Comparison of ENCODE assay signal across 21 mouse cellular contexts in the genomic region with DNA sequence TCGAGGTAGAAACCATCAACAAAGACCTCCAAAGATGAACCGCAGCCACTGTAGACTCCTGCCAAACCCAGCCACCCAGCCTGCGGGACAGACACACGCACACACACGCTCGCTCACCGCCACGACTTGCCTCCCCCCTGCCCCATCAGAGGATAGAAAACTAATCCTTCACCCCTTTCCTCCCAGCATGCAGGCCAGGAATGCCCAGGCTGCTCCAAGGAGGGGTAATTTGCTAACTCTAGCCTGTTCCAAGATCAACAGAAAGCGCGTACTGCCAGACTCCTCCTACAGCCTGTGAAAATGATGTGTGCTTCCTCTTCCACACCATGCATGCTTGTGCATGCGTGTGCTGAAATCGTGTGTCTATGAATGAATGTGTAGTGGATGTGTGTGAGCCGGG.
DNase-seq lines count a peak whose midpoint lies in the region; ATAC-seq and TF ChIP-seq lines count a peak whose summit lies in the region.
"Had no signal": no experiment of that assay in that cellular context is flagged by ENCODE, and none has a peak within 500 bp of the region (broad histone marks: within the 10 kb centered on the region; RNA-seq: fewer than 3 reads in every experiment).

No protein-coding gene starts in this region.

- H3K27me3 ChIP-seq in embryonic facial prominence, embryonic 12.5 days: no peaks in the 10 kb centered on the region
- 0 out of 2 replicates have a peak, but pooled peaks cover 3% of the 10 kb centered on the region for H3K27me3 ChIP-seq in embryonic facial prominence, embryonic 10.5 days (replicated peaks; ENCODE audit: low read depth, poor library complexity, severe bottlenecking)
- H3K27me3 ChIP-seq in kidney, postnatal 0 days (ENCODE audit: insufficient read depth, low read length): no peaks in the 10 kb centered on the region
- H3K27me3 ChIP-seq: intestine, embryonic 15.5 days had no signal

- no peak for TF ChIP-seq CTCF in kidney, postnatal 0 days (IDR thresholded peaks at IDR 0.05; ENCODE audit: low read depth)
- no peak for TF ChIP-seq CTCF in brain, embryonic 14.5 days (IDR thresholded peaks at IDR 0.05; ENCODE audit: borderline replicate concordance, extremely low read depth, insufficient read depth, insufficient read length)

- H3K4me2 ChIP-seq in embryonic facial prominence, embryonic 12.5 days (replicated peaks): no peak overlapping the region
- H3K4me2 ChIP-seq in kidney, postnatal 0 days (ENCODE audit: low read length): no peak overlapping the region
- H3K4me2 ChIP-seq: forebrain, embryonic 12.5 days; heart, embryonic 11.5 days; hindbrain, embryonic 14.5 days; intestine, embryonic 15.5 days had no signal

- TF ChIP-seq POLR2A in brain, embryonic 14.5 days (IDR thresholded peaks at IDR 0.05; ENCODE audit: borderline replicate concordance, extremely low read depth, insufficient read depth, insufficient read length, poor library complexity, severe bottlenecking): no peak

- no peak overlapping the region for H3K4me3 ChIP-seq in embryonic facial prominence, embryonic 12.5 days
- no peak overlapping the region for H3K4me3 ChIP-seq in embryonic facial prominence, embryonic 10.5 days
- no peak overlapping the region for H3K4me3 ChIP-seq in kidney, postnatal 0 days (replicated peaks; ENCODE audit: low read depth, low read length)
- H3K4me3 ChIP-seq: forebrain, embryonic 12.5 days; heart, adult 2 months; hindbrain, embryonic 10.5 days; intestine, embryonic 15.5 days had no signal

- 0 out of 2 replicates have a peak overlapping the region, but pooled peaks have one; percentile 4 for H3K27ac ChIP-seq in embryonic facial prominence, embryonic 12.5 days
- H3K27ac ChIP-seq in embryonic facial prominence, embryonic 10.5 days (replicated peaks): no peak overlapping the region
- no peak overlapping the region for H3K27ac ChIP-seq in kidney, postnatal 0 days
- H3K27ac ChIP-seq: forebrain, embryonic 12.5 days; heart, adult 2 months; hindbrain, embryonic 10.5 days; hindbrain, embryonic 14.5 days; intestine, embryonic 15.5 days had no signal

- no peak overlapping the region for H3K9ac ChIP-seq in embryonic facial prominence, embryonic 12.5 days
- no peak overlapping the region for H3K9ac ChIP-seq in kidney, postnatal 0 days (ENCODE audit: low read depth, low read length)
- H3K9ac ChIP-seq: forebrain, embryonic 12.5 days; hindbrain, embryonic 14.5 days; intestine, embryonic 15.5 days had no signal

- H3K9me3 ChIP-seq in embryonic facial prominence, embryonic 12.5 days: no peaks in the 10 kb centered on the region
- H3K9me3 ChIP-seq in embryonic facial prominence, embryonic 10.5 days: peaks cover 8% of the 10 kb centered on the region; the same call in 1 of the 2 replicates
- no peaks in the 10 kb centered on the region for H3K9me3 ChIP-seq in kidney, postnatal 0 days (replicated peaks; ENCODE audit: low read length)
- H3K9me3 ChIP-seq: intestine, embryonic 15.5 days had no signal

- H3K4me1 ChIP-seq in embryonic facial prominence, embryonic 12.5 days: peaks cover 24% of the 10 kb centered on the region
- H3K4me1 ChIP-seq in embryonic facial prominence, embryonic 10.5 days: peaks cover 32% of the 10 kb centered on the region
- no peaks in the 10 kb centered on the region for H3K4me1 ChIP-seq in kidney, postnatal 0 days (replicated peaks; ENCODE audit: insufficient read depth, low read length)

- whole genome bisulfite sequencing in embryonic facial prominence, embryonic 12.5 days: 67% methylated on average over 13 of the region's 13 CpGs
- WGBS in embryonic facial prominence, embryonic 10.5 days: 88% methylated on average over 13 of the region's 13 CpGs
- WGBS in kidney, postnatal 0 days: 55% methylated on average over 13 of the region's 13 CpGs

- H3K36me3 ChIP-seq in embryonic facial prominence, embryonic 12.5 days: no peaks in the 10 kb centered on the region
- no peaks in the 10 kb centered on the region for H3K36me3 ChIP-seq in embryonic facial prominence, embryonic 10.5 days (replicated peaks)
- no peaks in the 10 kb centered on the region for H3K36me3 ChIP-seq in kidney, postnatal 0 days (ENCODE audit: insufficient read depth, low read length)
- H3K36me3 ChIP-seq: forebrain, embryonic 12.5 days; G1E; hindbrain, embryonic 10.5 days; intestine, embryonic 15.5 days had no signal

- no peak; the same call in 1 of the 2 replicates for ATAC-seq in embryonic facial prominence, embryonic 12.5 days (ENCODE audit: insufficient number of reproducible peaks, insufficient read depth, low FRiP score, low TSS enrichment)
- no peak for ATAC-seq in kidney, postnatal 0 days (replicated peaks; ENCODE audit: low FRiP score, low read depth)
- ATAC-seq: CD4-positive, CD25-positive, alpha-beta regulatory T cell, adult 4 months; intestine, embryonic 15.5 days had no signal

- DNase-seq in embryonic facial prominence, embryonic 10.5 days (ENCODE audit: low spot score): no peak
- DNase-seq in kidney, postnatal 0 days (ENCODE audit: low spot score): peak; percentile 41
- DNase-seq in kidney, postnatal 36 days: no peak
- peak; percentile 47 for DNase-seq in brain, embryonic 14.5 days (ENCODE audit: low read depth)
- DNase-seq in fibroblast of lung, adult 2 months (ENCODE audit: low read depth): peak; percentile 21
- DNase-seq in cerebellum, adult 8-10 months: no peak
- DNase-seq in thymus, postnatal 36 days: no peak
- DNase-seq: adrenal gland, postnatal 10 days; B cell, adult 2 months; cerebellum, adult 11-12 months; cerebellum, adult 9-11 months; cerebellum, postnatal 36 days; heart, adult 2 months had no signal

Comparison
In these comparisons a context has a peak if more than half of its experiments do, and no peak if none do; other contexts are left out.
1. DNase-seq: peak in kidney, postnatal 0 days (single experiment), brain, embryonic 14.5 days (single experiment) and fibroblast of lung, adult 2 months (single experiment); none in embryonic facial prominence, embryonic 10.5 days (single experiment), kidney, postnatal 36 days (0 of 2), cerebellum, adult 8-10 months (single experiment) and thymus, postnatal 36 days (0 of 2).